Mouse (Mus musculus) ES-CJ7 (cell line): ENCODE results near the gene Gm1604a.
"Not testable (repeated sequence)": the region's sequence is repeated elsewhere in the genome, so short reads cannot be mapped to it uniquely, and the experiment has no call there.

ENCODE experiments used
- DNase-seq: peaks from one replicate; pipeline ENCODE4 v3.0.0; 2011; ENCODE audit warnings: low read depth, low spot score

The Gm1604a gene

GRCm38 (mm10) chr17:7025257-7025656 is at the start of gene Gm1604a:
Gene Gm1604a, plus strand, starts transcription at chr17:7025568.
- DNase-seq: not testable (repeated sequence)

- DNase-seq: peak; percentile 40
Measured at GRCm38 (mm10) chr17:6978287-6979248, 46.8 kb upstream of the Gm1604a start, which contains the start of gene Gm49721. Gene Gm49721, plus strand, starts transcription at chr17:6978904.

DNA sequence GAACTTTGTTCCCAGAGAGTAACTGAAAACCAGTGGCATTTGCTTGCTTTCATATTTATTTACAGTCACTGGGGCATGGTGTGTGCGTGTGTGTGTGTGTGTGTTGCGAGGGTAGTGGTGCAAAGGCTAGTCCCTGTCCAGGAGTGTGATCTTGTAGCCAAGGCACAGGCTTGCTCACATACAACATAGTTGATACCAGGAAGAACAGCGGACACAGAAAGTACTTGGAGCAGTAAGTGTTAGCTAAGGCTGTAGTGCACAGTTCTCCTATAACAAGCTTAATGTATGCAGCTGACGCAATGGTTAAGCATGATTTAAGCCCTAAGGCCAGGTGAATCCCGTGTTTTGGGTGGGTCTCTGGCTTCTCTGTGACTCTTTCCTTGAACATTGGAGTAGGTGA is 46.0 kb upstream of the Gm1604a start:
- not testable (repeated sequence) for DNase-seq

- not testable (repeated sequence) for DNase-seq
Measured at GRCm38 (mm10) chr17:6980144-6980543, 45.2 kb upstream of the Gm1604a start.

DNA sequence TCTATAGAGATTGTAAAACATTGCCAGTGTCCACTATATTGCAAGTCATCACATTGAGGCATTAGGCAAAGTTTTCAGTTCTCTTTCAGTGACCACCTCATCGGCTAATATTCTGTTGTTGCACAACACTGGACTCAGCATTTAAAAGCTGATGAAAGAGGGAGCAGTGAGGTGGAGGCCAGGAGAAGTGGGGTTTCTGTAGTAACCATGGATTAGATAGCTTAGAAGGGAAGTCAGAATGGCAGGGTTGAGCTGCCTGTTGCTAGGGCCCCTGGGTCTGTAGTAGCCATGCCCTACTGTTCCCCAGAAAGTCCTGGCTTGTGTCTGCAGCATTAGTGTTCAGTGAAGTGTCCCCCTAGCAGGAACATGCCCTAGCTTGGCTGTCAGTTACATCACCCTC is 39.2 kb upstream of the Gm1604a start:
- DNase-seq: not testable (repeated sequence)

DNA sequence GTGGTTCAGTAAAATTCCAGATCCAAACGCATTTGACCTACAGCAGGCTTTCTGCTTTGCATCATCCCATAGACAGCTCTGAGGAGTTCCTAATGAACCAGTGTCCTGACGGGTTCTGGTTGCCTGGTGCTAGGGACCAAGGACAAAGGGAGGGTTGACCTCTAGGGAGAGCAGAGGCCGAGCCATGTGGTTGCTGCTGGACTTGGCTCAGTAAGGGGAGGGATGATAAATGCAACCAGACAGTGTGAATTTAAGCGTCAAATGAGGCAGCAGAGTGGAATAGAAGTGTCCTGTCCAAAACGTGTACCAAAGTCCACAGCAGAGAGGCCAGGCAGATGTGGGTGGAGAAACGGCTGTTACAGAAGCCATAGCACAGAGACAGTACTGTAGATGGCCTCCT is 29.9 kb upstream of the Gm1604a start:
- not testable (repeated sequence) for DNase-seq

DNA sequence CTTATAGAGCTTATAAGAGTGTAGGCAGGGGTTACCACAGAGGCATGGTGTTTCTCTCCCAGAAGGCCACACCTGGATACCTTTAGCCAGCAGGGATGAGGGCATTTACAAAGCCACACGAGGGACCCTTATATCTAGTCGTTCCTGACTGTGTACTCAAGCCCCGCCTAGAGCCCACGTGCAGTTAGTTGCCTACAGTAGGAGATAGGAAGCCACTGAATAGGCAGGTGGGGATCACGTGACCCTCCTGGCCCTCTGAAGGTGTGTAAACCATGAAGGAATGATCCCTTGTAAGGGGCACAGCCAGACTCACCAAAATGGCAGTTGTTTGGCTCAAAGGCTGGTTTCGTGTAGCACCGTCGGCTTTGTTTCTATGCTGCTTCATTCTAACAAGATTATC is 28.5 kb upstream of the Gm1604a start:
- DNase-seq: not testable (repeated sequence)

DNA sequence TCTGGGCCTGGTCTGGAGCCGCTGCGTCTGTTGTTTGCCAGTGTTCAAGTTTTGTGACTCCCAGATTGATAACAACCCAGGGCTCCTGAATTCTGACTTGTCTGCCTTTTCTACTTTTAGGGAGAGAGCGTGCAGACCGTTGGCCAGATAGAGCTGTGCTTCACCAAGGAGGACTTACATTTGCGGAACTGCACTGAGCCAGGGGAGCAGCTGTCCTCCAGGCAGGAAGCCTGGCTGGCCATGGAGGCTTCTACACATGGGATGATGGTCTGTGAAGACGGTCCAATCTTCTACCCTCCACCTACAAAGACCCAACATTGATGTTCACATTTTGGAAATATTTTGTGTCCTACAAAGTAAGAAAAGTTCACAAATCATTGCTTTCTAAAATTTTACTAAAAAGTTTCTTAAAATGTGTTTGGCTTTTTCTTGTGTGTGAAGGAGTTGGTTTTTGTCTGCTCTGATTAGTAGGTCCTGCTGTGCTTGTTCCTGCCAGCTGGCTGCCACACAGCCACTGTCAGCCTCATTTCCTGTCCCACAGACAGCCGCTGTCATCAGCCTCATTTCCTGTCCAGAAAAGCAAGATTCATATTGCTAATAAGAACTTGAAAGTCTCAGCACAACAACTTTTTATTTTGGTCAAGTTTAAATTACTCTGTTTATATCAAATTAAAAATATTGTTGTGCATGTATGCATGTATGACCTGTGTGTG is 27.4 kb upstream of the Gm1604a start:
- DNase-seq: not testable (repeated sequence)

GRCm38 (mm10) chr17:7001790-7002585 is 23.4 kb upstream of the Gm1604a start:
- not testable (repeated sequence) for DNase-seq

- not testable (repeated sequence) for DNase-seq
Measured at GRCm38 (mm10) chr17:7003392-7003791, 22.0 kb upstream of the Gm1604a start.

DNA sequence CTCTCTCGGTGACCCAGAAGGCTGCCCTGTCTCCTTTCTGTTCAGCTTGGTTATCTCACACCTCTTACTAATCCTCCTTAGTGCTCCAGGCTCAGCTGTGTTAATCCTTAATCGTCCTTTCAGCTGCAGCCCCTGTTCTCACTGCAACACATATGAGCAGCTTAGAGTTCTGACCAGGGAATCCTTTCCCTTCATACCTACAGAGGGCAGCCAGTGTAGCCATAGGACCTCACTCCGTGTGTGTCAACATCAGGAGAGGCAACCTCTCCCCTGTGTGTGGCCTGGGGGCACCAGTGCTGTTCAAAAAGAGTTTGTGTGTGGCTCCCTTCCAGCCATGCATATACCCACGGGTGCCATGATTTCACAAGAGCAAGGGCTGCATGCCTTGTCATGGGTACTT is 19.7 kb upstream of the Gm1604a start:
- DNase-seq: not testable (repeated sequence)

GRCm38 (mm10) chr17:7008885-7009284 is 16.5 kb upstream of the Gm1604a start:
- DNase-seq: not testable (repeated sequence)

DNA sequence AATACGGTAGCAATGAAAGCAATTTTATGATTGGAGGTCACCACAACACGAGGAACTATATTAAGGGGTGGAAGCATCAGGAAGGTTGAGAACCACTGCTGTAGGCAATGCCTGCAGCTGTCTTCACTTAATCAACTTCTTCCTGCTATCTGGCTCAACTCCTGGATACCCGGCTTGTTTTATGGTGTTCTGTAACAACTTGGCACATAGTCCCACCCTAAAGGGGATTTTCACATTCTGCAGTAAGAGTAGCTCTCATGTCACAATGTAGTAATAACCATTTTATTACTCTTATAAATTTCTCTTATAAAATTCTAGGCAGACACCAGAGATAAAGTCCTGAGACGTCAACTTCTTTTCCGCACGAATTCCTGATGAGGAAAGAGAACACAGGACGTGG is 15.9 kb upstream of the Gm1604a start:
- not testable (repeated sequence) for DNase-seq

DNA sequence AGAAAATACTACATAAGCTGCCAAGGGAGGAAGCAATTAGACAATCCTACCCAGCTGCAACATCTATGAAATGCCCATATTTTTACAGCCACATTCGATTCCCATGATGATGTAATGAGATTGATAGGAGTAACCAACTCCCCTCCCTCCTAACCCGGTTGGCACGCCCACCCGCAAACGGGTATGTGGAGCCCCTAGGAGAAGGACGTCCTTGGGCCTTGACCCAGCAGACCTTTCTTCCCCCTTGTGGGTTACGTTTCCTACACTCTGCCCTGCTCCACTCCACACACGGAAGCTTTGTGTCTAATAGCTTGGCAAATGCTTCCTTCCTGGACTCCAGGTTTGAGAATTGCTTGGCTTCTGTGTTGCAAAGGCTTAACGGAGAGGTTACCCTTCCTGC is 15.5 kb upstream of the Gm1604a start:
- not testable (repeated sequence) for DNase-seq

GRCm38 (mm10) chr17:7014190-7014589 is 11.2 kb upstream of the Gm1604a start:
- DNase-seq: not testable (repeated sequence)

- not testable (repeated sequence) for DNase-seq
Measured at GRCm38 (mm10) chr17:7025764-7026346, 487 bp downstream of the Gm1604a start.

DNA sequence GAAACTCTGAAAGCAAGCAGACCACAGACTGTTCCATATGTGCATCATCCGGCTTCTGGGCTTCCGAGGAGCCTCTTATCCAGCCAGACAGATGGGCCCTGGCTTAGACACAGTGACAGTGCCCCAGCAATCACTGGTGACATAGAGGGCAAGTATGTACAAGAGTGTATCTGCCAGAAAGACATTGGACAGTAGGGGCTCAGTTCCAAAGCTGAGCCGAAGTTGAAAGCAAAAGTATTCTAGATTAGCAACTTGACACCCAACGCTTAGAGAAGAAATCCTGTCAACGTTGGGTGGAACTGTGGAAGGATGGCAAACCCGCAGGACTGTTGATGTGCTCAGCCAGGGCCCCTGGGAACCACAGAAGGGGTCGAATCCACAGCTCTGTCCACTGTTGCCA is 4.8 kb downstream of the Gm1604a start:
- DNase-seq: not testable (repeated sequence)

GRCm38 (mm10) chr17:7030622-7031174 is 5.3 kb downstream of the Gm1604a start:
- DNase-seq: not testable (repeated sequence)

DNA sequence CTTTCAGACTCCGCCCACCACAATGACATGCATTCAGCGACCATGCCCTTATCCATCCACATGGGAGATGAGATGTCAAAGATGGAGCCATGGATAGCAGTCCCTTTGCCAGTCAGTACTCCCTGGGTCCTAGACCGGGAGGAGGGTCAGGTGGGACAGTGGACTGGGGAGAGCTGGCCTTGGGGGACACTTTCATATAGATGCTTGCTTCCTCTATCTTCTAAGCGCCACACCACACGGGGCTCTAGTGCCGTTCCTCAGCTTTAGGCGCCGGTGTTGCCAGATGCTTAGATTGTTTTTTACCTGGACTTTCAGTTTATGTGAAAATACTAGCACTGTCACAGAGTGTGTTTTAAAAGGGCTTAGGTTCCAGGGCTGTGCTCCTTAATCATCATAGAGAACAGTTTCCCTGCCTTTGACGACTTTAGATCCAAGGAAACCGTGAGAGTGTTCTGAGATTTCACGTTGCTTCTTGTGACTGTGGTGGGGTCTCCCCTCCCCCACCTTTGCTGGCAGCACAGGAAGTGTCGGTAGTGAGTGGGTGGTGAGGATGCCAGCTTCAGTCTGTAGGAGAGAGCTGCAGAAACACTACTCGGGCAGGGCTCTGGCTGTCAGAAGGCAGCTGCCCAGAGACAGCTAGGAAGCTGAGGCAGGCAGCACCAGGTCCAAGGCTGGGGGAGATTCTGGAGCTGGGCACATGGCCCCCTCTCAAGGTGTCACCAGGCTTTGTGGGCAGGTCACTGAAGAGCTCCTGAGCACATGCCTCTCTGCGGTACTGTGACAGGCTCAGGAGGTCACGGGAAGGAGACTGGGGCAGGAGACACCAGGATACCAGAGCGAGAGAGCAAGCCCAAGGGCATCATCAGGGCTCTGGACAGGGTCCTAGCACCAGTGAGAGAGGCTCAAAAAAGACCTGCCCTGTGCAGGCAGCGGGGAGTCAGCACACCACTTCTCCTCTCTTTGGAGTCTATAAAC is 8.1 kb downstream of the Gm1604a start:
- not testable (repeated sequence) for DNase-seq
